Mouse (Mus musculus): ENCODE measurements around the gene Tdpoz2.
"Not testable (repeated sequence)": the region's sequence is repeated elsewhere in the genome, so short reads cannot be mapped to it uniquely, and the experiment has no call there.

The Tdpoz2 gene

GRCm38 (mm10) chr3:93652586-93652985, at the start of gene Tdpoz2:
Gene Tdpoz2, minus strand, starts transcription at chr3:93652686.
- DNase-seq (ENCODE audit: low read depth, low spot score): no peak

- DNase-seq (ENCODE audit: low read depth, low spot score): not testable (repeated sequence)
These were observed 40.5 kb upstream of the Tdpoz2 start, which contains the start of gene Gm37596 for GRCm38 (mm10) chr3:93692970-93693369. Gene Gm37596, minus strand, starts transcription at chr3:93693070.

GRCm38 (mm10) chr3:93676210-93676609, 23.7 kb upstream of the Tdpoz2 start, which contains the start of gene Tdpoz1:
Gene Tdpoz1, minus strand, starts transcription at chr3:93676310.
- DNase-seq (ENCODE audit: low read depth, low spot score): not testable (repeated sequence)

- DNase-seq (ENCODE audit: low read depth, low spot score): not testable (repeated sequence)
These were observed 18.5 kb upstream of the Tdpoz2 start for GRCm38 (mm10) chr3:93670805-93671503.

- DNase-seq (ENCODE audit: low read depth, low spot score): no peak
These were observed 1.8 kb upstream of the Tdpoz2 start for GRCm38 (mm10) chr3:93654260-93654659.

- not testable (repeated sequence) for DNase-seq (ENCODE audit: low read depth, low spot score)
These were observed 21.4 kb downstream of the Tdpoz2 start for GRCm38 (mm10) chr3:93630917-93631714.

- peak; percentile 18 for DNase-seq (ENCODE audit: low read depth, low spot score)
These were observed 43.5 kb downstream of the Tdpoz2 start for GRCm38 (mm10) chr3:93608970-93609369.

GRCm38 (mm10) chr3:93601903-93602302, 50.6 kb downstream of the Tdpoz2 start:
- no peak for DNase-seq (ENCODE audit: low read depth, low spot score)
